Mouse (Mus musculus) thymus, adult 2 months (tissue): Measurements from ENCODE around the gene Tcf7l2. TPM values are rescaled to one million over a fixed set of nuclear protein-coding genes. Genes with fewer than 3 reads are reported as not detected.

Experiments used
- DNase-seq: peaks from one replicate; pipeline ENCODE4 v3.0.0; 2021
- H3K27ac ChIP-seq: fragments of 200-500 bp; 2 replicates; pipeline ENCODE4 v1.5.1; 2012; ENCODE audit warnings: low read length, control low read depth; ENCODE audit not compliant: control insufficient read depth, insufficient read depth
- H3K27me3 ChIP-seq: fragments of 200-500 bp; 2 replicates; pipeline ENCODE4 v1.6.1; 2012; ENCODE audit warnings: mild to moderate bottlenecking, low read length, moderate library complexity, mixed read lengths; ENCODE audit not compliant: control insufficient read depth, insufficient read depth
- H3K36me3 ChIP-seq: fragments of 200-500 bp; 2 replicates; pipeline ENCODE4 v1.6.1; 2012; ENCODE audit warnings: mild to moderate bottlenecking, low read length, moderate library complexity; ENCODE audit not compliant: control insufficient read depth, insufficient read depth
- H3K4me1 ChIP-seq: fragments of 200-500 bp; replicated peaks from 2 replicates; pipeline ENCODE4 v1.6.1; 2012; ENCODE audit warnings: low read length; ENCODE audit not compliant: control insufficient read depth, insufficient read depth
- H3K4me3 ChIP-seq: fragments of 200-500 bp; 2 replicates; pipeline ENCODE4 v1.5.1; 2012; ENCODE audit warnings: mild to moderate bottlenecking, low read length, control low read depth, moderate library complexity; ENCODE audit not compliant: control insufficient read depth, insufficient read depth
- CTCF ChIP-seq: fragments of 200-500 bp; IDR thresholded peaks from 2 replicates; pipeline ENCODE4 v1.5.1; 2012; ENCODE audit warnings: mild to moderate bottlenecking, control low read depth, low read length, moderate library complexity, borderline replicate concordance; ENCODE audit not compliant: control insufficient read depth, poor library complexity, insufficient read depth; ENCODE audit errors: extremely low read depth
- POLR2A ChIP-seq: fragments of 200-500 bp; IDR thresholded peaks from 2 replicates; pipeline ENCODE4 v1.6.1; 2012; ENCODE audit warnings: mild to moderate bottlenecking, low read length, control low read depth, moderate library complexity; ENCODE audit not compliant: control insufficient read depth, poor library complexity, insufficient read depth; ENCODE audit errors: extremely low read depth
- WGBS: fragments of 180-500 bp; shearing (Covaris S2); methylation state at CpG from one replicate; pipeline ENCODE4 v1.1.7; 2018; 5-methylcytosine and 5-hydroxymethylcytosine counted together
- polyA plus RNA-seq: library from polyadenylated mRNA; depleted of rRNA; stranded (reverse); fragments of >200 nt; gene quantifications from 2 replicates; pipeline ENCODE4 v1.2.3, GENCODE M21; 2012

Gene Tcf7l2
- polyA plus RNA-seq, 1 experiment = 7.6 TPM

DNA sequence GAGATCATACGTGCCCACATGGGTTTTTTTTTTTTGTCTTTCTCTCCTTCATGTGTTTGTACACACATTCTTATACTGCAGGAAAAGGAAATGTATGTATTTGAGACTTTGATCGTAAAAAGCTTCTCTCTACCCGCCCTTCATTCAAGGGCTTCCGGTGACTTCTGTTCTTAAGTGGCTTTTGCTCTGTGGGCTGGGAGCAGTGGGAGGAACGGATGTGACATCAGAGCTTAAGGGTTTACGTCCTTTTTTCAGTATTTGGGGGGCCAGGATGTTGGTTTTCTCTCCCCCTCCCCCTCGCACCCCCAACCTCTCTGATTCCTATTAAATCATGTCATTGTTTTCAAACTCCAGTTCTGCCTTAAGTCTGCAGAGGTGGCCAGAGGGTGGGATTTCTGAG, 173.9 kb downstream of the Tcf7l2 start:
- peak overlapping the region; percentile 98 for H3K27ac ChIP-seq
- no peaks in the 10 kb centered on the region for H3K36me3 ChIP-seq
- H3K27me3 ChIP-seq = no peaks in the 10 kb centered on the region
- TF ChIP-seq POLR2A (no peak), CTCF (no peak)
- WGBS = 13% methylated on average over 7 of the region's 7 CpGs
- H3K4me1 ChIP-seq = peaks cover 11% of the 10 kb centered on the region
- peak; percentile 62 for DNase-seq
- H3K4me3 ChIP-seq = peak overlapping the region; percentile 27

- Histone ChIP-seq H3K27ac (0 out of 2 replicates have a peak overlapping the region, but pooled peaks have one; percentile 29), H3K27me3 (no peaks in the 10 kb centered on the region), H3K4me1 (peaks cover 11% of the 10 kb centered on the region), H3K4me3 (no peak overlapping the region), H3K36me3 (no peaks in the 10 kb centered on the region)
- no peak for DNase-seq
- TF ChIP-seq CTCF (no peak), POLR2A (no peak)
- over 99% methylated on average over 3 of the region's 3 CpGs for WGBS
Observed at GRCm38 (mm10) chr19:55916211-55916610, 174.6 kb downstream of the Tcf7l2 start.

DNA sequence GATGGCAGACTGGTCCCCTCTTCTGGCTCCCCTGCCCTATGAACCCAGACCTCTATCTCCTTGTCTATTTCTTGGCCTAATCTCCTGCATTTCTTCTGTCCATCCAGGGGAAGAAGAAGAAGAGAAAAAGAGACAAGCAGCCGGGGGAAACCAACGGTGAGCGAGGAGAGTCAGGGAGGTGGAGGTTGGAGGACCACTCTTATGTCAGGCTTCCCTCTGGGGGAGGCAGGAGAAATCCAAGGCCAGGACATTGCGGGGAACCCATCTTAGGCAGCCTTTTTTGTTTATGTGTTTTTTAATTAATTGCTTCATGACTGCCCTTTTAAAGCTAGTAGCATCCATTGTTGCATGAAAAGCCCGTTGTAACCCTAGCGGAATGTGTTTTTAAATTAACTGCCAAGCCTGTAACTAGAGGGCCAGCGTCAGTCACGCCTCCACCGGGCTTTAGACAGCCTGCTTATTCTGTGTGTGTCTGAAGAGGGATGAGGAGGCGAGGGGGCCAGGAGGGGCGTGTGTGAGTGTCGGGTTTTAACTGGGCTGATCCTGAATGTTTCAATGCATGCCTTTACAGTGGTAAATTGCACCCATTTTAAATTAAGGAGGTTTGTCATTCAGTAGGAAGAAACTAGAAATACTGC, 182.3 kb downstream of the Tcf7l2 start:
- Histone ChIP-seq H3K36me3 (no peaks in the 10 kb centered on the region), H3K27ac (no peak overlapping the region), H3K4me1 (no peaks in the 10 kb centered on the region), H3K4me3 (no peak overlapping the region), H3K27me3 (no peaks in the 10 kb centered on the region)
- WGBS = 91% methylated on average over 12 of the region's 12 CpGs
- no peak for DNase-seq
- TF ChIP-seq CTCF = no peak
- TF ChIP-seq POLR2A = no peak

DNA sequence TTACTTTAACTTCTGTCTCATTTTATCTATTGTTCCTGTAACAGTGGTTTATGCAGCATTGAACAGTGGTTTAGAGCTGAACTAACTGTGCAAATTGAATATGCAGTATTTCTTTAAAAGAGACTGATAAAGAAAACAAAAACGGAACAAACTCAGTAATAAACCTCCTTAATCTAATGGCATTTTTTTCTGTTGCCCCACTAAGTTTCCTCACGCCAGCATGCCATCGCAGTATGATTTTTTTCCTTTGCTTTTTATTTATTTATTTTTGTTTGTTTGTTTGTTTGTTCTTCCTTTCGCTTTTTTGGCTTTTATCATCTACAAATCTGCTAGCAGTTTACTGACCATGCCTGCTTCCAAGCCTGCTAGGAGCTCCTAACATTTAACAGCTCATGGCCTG, 183.2 kb downstream of the Tcf7l2 start:
- Histone ChIP-seq H3K4me3 (no peak overlapping the region), H3K36me3 (no peaks in the 10 kb centered on the region), H3K4me1 (no peaks in the 10 kb centered on the region), H3K27ac (no peak overlapping the region), H3K27me3 (no peaks in the 10 kb centered on the region)
- TF ChIP-seq CTCF (no peak), POLR2A (no peak)
- no peak for DNase-seq
- WGBS = 95% methylated on average over 4 of the region's 4 CpGs

DNA sequence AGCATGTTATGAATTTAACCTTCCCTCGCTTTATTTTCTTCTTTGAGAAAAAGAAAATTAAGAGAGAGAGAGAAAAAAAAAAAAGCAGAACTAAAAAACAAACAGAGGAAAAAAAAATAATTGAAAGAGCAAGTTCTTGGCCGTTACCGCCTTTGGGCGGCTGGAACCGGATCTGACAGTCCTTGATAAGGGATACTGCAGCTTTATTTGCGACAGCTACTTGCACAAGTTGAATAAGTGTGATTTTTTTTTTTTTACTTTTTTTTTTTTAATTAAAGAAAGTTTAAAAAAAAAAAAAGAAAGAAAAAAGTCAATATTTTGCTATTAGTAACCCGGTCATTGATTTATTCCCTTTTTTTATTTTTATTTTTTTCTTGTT, 183.8 kb downstream of the Tcf7l2 start:
- no peaks in the 10 kb centered on the region for H3K4me1 ChIP-seq
- no peak overlapping the region for H3K27ac ChIP-seq
- H3K27me3 ChIP-seq = no peaks in the 10 kb centered on the region
- H3K36me3 ChIP-seq = no peaks in the 10 kb centered on the region
- TF ChIP-seq POLR2A (no peak), CTCF (no peak)
- no peak for DNase-seq
- H3K4me3 ChIP-seq = no peak overlapping the region
- 86% methylated on average over 7 of the region's 7 CpGs for WGBS

DNA sequence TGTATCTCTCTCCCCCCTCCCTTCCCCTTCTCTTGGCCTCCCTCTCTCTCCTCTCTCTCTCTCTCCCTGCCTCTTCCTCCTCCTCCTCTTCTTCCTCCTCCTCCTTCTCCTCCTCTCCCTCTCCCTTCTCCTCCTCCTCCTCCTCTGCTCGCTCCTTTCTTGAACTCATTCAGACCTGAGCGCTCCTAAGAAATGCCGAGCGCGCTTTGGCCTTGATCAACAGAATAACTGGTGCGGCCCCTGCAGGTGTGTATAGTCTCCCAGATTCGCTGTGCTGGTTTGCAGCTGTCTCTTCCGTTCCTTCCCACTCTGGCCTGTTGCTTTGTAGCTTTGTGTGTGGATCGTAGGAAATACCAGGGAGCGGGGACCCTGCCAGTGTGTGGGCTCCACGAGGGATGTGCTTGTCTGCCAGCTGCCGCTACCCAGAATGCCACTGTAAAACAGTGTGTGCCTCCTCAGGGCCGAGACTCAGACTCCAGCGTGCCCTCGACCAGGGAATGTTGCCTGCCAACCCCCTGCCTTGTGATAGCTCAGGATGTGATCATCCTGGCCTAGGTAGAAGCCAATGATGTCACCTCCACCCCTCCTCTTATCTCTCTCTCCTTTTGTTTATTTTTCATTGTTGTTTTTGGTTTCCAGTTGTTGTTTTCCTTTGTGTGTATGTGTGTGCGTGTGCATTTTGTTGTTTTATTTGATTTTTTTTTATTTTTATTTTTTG, 184.3 kb downstream of the Tcf7l2 start:
- no peak for DNase-seq
- TF ChIP-seq POLR2A = no peak
- no peak for TF ChIP-seq CTCF
- H3K27me3 ChIP-seq = no peaks in the 10 kb centered on the region
- H3K4me1 ChIP-seq = no peaks in the 10 kb centered on the region
- no peak overlapping the region for H3K4me3 ChIP-seq
- 96% methylated on average over 16 of the region's 16 CpGs for WGBS
- no peak overlapping the region for H3K27ac ChIP-seq
- no peaks in the 10 kb centered on the region for H3K36me3 ChIP-seq
